Mouse (Mus musculus) cerebellum, adult 9-11 months (tissue): ENCODE results near the gene Ccdc182.

Experiments
- DNase-seq: peaks from one replicate; pipeline ENCODE4 v3.0.0; 2022

The Ccdc182 gene

DNA sequence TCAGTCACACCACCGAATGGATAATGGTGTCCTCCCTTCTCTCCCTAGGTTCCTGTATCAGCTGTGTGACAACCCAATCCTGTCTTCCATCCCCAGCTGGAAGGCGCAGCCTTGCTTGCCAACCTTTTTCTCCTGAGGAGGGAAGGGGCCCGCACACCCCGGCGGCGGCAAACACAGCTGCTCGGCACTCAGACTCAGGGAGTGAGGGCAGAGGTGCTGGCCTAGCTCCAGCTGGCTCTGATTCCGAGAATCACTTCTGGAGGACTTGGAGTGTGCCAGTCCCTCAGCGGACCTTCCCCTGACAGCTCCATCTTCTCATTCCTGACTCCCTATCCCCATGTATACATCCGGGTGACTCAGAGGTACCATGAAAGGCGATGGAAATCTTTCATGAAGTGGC, 36.9 kb downstream of the Ccdc182 start:
- DNase-seq: no peak

DNA sequence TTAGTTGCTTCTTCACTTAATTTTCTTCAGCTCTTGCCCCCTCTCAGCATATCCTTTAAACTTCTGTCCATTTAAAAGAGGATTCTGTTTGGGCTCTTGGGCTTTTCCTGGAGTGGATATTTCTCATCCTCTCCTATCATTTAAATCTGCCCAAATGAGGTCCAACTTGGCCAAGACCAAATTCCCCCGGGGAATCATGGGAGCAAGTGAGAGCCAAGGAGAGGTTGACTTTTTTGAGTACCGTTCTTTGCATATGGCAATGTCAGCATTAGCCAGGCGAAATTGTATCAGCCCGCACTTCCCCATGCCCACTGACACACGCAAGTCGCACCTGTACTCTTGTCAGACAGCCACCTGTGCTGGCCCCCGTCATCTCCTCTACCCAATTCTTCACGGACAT, 37.9 kb downstream of the Ccdc182 start:
- no peak for DNase-seq

DNA sequence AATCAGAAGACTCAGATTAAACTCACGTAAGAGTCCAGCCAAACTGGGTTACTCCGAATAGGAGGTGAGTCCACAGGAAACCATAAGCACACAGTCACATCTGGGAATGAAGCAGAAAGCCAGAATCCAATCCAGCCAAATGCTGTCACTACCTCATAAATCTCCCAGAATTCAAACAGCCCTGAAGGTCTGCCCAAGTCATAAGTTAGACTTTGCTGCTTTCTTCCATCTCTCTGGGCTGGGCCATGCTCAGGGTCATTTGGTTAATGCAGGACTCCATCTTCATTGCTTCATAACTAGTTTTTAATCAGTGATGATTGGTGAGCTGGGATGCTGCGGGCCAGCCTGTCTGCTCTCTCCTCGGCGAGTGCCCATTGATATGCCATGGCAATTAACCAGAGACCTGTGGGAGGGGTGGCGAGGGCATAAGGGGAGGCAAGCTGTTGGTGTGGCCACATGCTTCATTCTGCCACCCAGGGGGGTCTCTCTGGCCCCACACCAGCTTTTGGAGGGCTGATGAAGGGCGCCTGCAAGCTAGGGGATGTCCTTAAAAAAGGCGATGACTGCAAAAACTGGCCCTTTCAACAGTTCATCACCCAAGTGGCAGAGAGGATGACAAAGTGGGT, 38.6 kb downstream of the Ccdc182 start:
- DNase-seq: no peak

DNA sequence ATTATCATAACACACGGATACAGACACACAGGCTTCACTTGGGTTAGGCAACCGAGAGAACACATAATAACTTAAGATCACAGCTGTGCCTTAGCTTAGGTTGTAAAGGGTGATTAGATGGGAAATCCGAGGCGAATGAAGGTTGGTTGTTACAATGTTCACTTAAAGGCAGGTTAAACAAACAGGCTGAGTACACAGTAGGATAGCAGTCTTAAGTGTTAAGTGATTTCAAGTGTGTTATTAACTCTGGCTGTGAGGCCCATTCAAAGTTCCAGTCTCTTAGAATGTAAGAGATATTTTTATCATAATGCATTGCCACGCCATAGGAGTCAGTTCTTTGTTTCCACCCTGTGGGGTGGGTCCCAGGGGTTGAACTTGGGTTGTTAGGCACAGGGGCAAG, 41.0 kb downstream of the Ccdc182 start:
- DNase-seq: no peak

DNA sequence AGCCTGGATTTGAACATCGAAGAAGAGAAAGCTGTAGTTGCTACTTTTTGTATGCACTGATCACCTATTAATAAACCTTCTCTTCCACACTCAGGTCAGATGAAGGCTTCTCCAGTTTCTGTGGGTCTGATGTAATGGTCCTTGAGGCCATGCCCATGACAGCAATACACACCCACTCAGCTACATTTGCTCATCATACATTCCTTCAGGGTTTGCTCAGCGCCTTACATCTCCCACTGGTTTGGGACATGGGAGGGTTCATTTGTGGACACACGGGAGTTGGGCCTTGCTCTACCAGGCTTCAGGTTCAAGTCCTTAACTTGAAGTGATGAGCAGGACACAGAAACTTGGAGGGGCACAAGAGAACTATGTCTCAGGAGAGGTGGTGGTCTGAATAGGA, 44.1 kb downstream of the Ccdc182 start:
- no peak for DNase-seq
